Mouse (Mus musculus) layer of hippocampus, adult 11-12 months (tissue): ENCODE results near the gene Nanp.

Experiments used
- DNase-seq: peaks from one replicate; pipeline ENCODE4 v3.0.0; 2022; ENCODE audit warnings: low spot score

Nanp gene

DNA sequence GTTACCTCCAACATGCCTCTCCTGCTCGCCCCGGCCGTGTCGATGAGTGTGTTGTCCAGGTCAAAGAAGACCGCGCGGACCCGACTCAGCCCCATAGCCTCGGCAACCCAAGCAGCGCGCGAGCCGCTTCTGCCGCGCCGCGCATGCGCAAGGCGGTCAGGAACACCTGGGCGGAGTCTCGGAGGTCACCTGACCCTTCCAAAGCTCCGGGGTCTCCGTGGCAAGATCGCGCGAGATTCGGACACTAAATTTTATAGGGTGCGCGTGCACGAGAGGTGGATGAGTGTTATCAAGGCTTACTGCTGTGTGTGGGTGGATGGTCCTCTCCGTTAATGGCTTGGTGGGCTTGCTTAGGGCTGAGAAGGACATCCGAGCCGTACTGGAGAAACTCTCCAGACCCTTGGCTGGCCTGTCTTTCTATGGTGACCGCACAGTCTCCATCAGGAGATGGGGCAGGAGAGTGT lies at the start of gene Nanp, which contains the start of gene Ninl:
TSS of gene Nanp (minus strand) at position 167 of the 464 bp plus-strand sequence.
TSS of gene Ninl (minus strand) at position 151 of the 464 bp plus-strand sequence.
- DNase-seq, result peak; percentile 93

DNA sequence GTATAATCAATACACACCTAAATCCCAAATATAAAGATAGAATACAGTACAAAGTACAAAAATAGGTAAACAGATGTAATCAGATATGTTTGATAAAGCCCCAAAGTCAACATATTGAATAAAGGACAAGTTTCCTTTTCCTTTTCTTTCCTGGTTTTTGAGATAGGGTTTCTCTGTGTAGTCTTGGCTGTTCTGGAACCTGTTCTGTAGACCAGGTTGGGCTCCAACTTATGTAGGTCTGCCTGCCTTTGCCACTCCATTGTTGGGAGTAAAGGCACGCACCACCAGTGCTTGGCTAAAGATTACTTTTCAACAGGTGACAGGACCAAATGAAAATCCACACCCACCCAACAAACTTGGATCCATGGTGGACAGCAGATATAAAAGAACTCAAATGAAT lies 17.4 kb upstream of the Nanp start:
- DNase-seq, result no peak

DNA sequence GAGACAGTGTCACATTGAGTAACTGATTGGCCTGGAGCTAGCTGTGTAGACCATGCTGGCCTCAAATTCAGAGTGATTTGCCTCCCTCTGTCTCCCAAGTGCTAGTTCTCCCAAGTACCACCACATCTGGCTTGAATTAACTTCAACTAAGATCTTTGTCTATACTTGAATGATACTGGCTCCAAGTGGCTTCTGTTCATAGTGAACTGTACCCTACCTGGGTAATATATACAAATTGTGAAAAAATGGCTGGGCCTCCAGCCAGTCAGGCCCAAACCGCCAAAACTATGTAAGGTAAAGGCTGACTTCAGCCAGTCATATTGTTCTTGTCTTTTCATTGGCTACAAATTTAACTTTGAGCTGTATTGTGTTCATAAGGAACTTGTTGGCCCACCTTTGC lies 1.2 kb upstream of the Nanp start:
- DNase-seq, result no peak

DNA sequence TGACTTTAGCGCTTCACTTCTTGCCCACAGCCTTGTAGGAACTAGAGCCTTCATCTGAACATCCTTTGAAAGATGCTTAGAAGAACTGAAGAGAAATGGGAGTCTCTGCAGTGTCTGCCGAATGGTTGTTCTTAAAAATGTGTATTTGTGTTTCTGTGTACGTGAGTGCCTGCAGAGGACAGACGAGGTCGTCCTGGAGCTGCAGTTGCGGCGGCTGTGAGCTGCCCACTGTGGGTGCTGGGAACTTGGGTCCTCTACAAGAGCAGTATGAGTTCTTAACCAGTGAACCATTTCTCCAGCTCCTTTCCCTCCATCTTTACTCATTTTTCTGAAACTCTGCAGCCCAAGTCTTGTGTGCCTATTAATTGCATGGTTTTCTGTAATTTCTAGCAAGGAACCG lies 528 bp upstream of the Nanp start:
- no peak for DNase-seq

DNA sequence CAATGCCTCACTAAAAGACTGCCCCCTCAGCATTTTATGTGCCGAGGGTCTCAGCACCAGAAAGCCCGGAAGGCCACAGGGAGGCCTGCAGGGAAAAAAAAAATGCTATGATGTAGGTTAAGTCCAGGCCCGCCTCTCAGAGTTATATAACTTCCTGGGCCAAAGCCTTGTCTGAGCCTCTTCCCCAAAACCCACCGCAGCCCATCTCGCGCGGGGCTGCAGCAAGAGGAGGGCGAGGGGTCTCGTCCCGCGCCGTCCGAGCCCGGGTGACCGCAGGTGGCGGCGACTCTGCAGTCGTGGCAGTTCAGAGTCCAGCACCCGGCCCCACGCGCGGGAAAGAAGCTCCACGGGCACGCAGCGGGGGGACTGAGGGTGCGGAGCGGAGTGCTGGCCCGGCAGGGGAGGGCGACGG lies 381 bp downstream of the Nanp start:
- DNase-seq, result no peak

DNA sequence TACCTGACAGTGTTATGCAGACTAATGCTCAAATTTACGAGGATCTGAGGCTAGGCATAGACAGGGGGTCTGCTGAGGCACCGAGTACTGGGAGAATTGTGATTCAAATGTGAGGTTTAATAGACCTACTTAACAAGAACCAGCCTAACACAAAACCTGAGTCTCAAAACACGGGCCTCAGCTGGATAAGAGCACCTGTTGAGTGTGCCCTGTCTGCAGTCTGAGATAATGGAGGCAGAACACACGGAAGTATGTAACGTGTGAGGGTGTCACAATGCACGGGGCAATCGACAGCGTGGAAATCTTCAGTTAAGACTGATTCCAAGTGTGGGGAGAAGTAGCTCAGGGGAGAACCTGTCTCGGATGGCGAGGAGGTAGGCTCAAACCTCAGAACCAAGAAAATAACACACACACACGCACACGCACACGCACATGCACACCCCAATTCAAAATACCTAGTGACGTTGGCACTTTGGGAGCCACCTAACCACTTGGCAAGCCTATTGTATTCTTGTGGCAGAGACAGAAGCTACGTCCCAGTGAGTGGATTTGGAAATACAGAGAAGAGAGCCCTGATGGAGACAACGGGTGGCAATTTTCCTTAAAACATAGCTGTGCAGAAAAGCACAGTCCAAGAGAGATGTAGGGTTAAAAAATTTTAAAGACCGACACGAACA lies 1.2 kb downstream of the Nanp start:
- DNase-seq, result no peak

DNA sequence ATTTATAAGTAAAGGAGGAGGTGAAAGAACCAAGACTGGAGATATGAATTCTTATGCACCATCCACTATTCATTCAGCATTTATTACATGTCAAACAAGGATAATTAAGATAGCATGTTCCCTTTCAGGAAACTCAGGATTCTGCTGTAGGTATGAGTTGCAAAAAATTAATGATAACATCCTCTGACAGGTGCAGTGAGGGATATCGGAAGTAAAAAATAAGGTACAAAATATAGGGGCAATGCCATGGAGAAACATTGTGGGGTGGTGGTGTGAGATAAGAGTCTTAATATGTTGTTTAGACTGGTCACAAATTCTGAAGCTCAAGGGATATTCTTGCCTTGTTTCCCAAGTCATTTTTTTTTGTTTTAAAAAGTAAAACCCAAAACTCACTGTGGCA lies 1.9 kb downstream of the Nanp start:
- no peak for DNase-seq

DNA sequence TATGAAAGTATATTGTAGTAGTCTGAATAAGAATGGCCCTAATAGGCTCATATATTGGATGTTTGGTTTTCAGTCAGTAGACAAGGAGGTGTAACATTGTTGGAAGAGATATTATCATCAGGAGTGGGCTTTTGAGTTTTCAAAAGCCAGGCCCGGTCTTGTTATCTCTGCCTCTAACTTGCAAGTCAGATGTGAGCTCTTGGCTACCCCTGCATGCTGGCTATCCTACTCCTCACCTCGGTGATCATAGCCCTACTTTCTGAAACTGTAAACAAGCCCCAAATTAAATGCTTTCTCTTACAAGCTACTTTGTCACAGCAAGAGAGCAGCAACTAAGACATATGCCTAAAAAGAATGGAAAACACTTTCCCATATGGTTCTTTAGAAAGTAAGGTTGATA lies 2.5 kb downstream of the Nanp start:
- DNase-seq, result no peak

DNA sequence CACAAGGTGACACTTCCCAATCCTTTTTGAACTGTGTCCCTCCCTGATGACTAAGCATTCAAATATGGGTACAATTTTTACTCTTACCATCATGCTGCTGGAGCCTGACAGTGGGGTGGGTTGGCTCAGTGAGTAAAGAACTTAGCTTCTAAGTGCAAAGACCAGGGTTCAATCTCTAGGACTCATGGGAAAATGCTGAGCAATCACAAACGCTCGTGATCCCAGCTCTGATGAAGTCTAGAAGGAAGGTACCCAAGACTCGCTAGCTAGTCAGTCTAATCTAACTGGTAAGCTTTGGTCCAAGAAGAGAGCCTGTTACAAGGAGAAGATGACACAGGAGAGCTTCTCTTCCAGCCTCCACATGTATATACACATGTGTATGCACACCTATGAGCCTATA lies 4.8 kb downstream of the Nanp start:
- no peak for DNase-seq

DNA sequence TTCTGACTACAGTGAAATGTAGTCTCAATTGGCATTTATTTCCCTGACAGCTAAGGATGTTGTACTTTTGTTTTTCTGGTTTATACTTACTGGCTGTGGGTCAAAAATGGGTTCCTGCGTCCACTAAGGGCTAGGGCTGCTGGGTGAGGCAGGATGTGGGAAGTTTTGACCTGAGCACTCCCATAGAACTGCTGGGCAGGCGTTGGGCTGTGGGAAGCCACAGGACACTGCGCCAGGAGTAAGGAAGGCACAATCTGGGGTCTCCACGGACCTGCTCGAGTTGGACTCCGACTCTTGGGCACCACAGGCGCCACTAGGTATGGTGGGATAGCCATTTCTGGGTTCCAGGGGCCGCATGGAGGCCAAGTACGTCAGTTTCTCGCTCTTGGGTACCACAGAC lies 18.0 kb downstream of the Nanp start:
- DNase-seq, result no peak

DNA sequence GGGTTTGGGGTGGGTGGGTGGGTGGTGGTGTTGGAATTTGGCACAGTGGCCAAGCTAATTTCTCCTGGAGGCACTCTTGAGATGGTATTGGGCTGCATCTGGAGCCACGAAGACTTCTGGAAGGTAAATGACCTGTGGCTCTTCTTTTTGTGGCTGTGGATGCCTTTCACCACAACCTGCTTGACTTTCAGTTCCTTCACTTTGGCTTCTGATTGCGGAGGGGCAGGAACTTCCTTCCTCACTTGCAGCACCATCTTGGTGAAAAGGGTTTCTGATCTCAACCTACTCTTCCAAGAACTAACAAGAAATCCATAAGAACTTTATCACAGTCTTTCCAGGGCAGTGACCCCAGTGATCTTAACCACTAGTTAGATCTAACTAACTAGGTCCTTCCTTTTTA lies 23.9 kb downstream of the Nanp start:
- DNase-seq, result no peak

DNA sequence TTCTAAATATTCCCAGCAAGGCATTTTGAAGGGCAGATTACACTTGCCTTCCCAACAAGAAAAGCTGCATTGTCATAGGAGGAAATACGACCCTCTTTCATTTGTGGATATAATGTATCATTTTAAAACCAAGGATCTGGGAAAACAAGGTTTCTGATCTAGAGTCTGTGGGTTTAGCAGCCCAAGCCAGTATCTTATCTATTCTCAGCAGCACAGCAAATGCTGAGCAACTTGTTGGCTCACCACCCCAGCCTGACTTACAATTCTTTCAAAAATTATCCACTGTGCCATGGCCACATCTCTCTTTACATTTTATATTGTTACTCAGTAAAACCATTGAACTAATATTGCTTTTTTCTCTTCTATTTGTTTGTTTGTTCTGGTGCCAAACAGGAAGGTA lies 27.9 kb downstream of the Nanp start:
- no peak for DNase-seq

DNA sequence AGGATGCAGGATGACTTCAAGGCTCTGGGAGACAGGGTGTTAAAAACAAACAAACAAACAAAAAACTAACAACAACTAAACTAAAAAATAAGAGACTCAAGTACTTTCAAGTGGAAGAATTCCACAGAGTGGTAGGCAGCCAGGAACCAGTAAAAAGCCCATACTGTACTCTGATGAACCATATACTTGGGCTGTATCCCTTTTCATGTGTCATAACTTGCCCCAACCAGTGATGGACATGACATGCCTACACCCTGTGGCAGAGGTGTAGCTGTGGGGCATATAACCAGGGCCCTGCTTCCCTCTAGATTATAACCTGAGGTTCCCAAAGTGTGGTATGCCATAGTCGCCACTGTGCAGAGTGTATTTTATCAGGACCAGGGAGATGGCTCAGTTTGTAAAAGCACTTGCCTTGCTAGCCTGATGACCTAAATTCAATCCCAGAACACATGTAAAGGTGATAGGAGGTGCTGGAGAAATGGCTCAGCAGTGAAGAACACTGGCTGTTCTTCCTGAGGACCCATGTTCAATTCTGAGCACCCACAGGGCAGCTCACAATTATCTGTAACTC lies 29.6 kb downstream of the Nanp start:
- no peak for DNase-seq

DNA sequence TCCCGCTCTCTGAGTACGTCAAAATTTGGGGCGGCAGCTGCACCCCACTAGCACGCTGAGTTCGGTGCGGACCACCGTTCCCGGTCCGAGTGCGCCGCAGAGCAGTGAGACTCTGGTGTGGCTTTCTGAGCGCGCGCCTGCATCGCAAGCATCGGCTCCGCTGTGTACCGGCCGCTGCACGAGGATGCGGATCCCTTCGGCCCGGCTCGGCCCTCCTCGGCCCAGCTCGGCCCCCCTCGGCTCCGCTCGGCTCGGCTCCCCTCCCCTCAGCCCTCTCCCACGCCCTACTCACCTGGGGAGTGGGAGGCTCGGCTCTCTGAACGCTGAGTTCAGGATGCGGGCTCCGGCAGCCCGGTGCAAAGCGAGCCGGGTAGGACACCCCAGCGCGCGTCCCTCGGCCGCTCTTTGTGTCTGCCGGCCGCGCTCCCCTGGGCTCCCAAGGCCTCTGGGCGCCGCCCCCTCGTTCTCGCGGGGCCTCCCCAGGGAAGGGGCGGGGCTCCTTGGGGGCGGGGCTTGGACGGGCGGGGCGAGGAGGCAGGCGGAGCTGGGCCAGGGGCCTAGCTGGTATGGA lies 30.2 kb downstream of the Nanp start:
- peak; percentile 61 for DNase-seq

DNA sequence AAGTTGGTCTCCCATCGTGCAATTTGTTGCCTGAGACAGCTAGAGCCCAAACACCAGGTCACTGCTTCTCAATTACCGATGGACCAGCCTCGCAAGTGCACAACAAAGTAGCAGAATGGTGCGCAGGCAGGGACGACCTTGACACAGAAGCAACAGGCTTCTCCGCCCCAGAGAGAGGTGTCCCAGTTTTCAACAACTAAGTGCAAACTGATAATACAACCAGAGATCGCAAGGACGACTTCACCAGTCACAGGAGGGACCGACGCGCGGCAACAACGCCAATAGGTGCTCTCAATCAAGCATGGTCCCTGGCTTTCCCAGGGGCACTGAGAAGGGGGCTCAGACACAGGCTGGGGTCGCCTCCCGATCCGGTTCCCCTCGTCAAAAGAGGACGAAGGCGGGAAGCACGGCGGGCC lies 30.7 kb downstream of the Nanp start:
- no peak for DNase-seq

DNA sequence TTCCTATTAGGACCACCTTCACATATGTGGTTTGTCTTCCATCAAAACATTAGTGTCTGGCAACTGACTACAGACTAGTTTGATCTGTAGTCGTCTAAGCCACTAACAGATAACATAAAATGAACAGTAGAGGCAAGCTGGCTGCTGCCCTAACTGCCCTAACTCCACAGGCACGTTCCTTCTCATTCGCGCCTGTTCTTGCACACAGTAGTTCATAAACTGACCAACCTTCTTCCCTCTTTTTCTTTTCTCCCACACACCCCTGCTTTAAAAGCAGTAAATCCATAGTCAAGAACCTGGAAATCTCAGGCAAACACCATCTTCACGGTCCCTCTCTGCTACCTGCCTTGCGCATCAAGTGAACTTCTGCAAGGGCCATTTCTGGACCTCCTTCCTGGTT lies 31.2 kb downstream of the Nanp start:
- no peak for DNase-seq

DNA sequence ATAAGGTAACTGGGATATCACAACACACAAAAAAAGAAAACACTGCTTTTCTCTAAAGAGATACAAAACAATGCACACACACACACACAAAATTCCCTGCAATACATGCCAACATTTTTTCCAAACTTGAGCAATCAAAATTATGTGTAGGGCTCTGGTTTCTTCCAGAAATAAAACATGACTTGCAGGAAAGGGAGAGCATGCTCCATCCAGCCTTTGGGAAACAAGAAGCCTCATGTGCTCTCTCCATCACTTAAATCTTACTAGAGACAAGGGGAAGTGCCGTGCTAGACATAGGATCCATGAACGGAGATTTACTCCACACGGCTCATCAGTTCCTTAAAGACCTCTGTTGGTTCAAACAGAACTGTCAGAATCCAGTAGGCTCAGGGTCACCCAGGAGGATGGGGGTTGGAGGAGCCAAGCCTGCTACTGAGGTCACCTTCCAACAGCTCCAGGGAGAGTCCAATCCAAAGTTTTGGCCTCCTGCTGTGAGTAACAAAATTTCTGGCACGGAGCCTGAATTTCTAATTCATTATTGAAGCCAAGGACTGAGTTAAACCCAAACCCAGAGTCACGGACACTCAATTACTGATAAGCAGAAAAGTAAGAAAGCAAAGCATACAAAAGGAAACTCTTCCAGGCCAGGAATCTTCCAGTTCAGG lies 32.8 kb downstream of the Nanp start:
- DNase-seq, result no peak

DNA sequence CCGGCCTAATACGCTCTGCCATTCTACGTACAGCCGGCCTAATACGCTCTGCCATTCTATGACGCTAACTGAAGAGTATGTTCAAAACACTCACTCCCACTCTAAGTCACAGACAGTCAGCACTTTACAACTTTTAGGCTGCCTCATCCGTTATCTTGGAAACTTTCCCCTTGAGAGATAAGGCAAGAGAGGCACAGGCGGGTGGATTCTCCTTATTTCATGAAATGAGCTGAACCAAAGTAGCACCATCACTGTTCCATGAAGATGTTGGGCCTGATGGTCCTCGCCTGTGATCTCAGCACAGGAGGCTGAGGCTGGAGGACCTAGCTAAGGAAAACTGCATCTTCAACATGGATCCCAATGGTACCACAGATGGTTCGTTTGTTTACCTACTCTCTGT lies 34.8 kb downstream of the Nanp start:
- DNase-seq, result no peak

DNA sequence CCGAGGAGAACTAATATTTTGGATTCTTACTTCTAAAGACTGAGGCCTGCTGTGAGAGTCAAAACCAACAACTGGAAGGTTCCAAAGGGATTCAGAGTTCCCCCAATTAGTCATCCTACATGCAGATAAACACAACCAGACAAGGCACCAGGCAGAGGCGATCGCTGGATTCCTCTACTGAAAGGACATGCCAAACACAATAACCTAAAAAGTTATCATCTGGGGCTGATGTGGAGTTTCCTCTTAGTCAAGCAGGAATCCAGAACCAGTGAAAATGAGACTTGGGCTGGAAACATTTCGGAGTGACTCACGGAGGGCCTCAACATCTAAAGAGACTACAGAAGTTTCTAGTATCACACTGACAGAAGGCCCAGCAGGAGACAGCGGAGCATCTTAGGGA lies 35.4 kb downstream of the Nanp start:
- DNase-seq, result no peak

DNA sequence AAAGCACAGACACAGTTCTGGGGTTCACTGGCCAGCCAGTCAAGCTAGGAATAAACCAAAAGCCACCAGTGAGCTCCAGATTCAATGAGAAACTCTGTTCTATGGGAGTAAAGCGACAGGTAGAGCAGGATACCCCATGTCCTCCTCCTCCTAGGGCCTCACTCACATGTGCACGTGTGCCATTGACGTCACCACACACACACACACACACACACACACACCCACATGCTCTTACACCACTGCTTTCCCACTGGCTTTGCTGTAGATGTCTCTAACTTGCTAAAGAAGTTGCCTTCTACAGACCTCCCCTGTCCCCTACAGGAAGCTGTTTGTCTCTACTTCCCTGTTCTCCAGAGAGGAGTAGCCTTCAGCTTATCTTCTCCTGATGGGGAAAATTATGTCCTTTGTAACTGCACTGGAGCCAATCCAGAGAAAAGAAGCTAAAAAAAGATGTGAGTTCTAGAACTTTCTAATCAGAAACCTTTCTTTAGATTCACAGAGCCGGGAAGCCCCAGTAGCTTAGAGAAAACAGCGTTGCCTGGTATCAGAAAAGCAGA lies 37.5 kb downstream of the Nanp start:
- DNase-seq, result no peak

DNA sequence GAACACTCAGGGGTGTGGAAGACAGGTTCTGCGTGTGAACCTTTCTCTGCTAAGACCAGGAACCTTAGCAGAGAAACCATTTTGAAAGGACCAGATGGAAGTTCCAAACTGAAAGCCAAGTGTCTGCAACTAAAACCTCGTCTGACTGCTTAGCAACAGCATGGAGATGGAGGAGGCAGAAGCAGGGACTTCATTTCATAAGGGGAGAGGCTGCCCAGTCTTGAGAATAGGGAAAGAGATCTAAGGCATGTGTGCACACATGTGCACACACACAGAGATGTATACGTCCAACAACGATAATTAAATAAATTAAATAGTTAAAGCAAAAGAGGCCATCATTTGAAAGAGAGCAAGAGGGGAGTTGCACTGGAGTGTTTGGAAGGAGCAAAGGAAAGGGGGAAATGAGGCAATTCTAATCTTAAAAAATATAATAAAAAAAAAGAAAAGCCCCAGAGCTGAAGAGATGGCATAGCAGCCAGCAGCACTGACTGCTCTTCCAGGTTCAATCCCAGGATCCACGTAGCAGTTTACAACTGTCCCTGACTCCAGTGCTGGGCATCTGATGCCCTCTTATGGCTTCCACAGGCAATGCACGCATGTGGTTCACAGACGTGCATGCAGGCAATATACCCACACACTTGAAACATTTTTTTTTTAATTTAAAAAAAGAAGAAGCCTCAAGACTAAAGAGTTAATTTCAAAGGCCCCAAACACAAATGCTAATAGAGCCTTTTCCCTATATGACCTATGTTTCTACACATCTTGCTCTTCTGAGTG lies 38.6 kb downstream of the Nanp start:
- peak; percentile 71 for DNase-seq

DNA sequence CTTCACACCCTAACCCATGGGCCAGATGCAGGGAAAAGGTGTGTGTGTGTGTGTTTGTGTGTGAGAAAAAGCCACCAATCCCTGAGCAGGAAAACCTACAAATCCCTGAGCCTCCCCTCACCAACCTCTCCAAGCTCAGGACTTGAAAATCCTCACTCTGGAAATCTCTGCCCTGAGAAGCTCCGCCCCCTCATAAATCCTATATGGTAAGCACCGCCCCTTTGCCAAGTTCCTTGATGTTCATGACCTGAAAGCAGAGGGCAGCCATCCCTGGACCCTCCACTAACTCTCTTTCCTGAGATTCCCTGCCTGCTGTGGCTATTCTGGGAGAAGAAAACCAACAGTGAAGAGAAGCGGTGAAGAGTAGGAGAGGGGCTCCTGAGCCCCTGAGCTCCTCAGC lies 40.2 kb downstream of the Nanp start:
- DNase-seq, result no peak
